Comparison of ENCODE assay signal across 12 mouse cellular contexts in genomic region chr8:3354443-3354812, GRCm38 (mm10). TPM values are rescaled to one million over a fixed set of nuclear protein-coding genes. Genes with fewer than 3 reads are reported as not detected.
DNase-seq lines count a peak whose midpoint lies in the region; ATAC-seq and TF ChIP-seq lines count a peak whose summit lies in the region.
"Had no signal": no experiment of that assay in that cellular context is flagged by ENCODE, and none has a peak within 500 bp of the region (broad histone marks: within the 10 kb centered on the region; RNA-seq: fewer than 3 reads in every experiment).

No protein-coding gene starts in this region.

- no peak for TF ChIP-seq CTCF in stomach, postnatal 0 days (IDR thresholded peaks at IDR 0.05; ENCODE audit: low read depth)

- H3K36me3 ChIP-seq in liver, embryonic 13.5 days, result no peaks in the 10 kb centered on the region
- peaks cover 7% of the 10 kb centered on the region for H3K36me3 ChIP-seq in megakaryocyte, embryonic 14.5 days (replicated peaks; ENCODE audit: low read length)
- H3K36me3 ChIP-seq in stomach, postnatal 0 days (ENCODE audit: control insufficient read depth, insufficient read depth, low read length), result no peaks in the 10 kb centered on the region
- H3K36me3 ChIP-seq: embryonic facial prominence, embryonic 13.5 days; hindbrain, embryonic 15.5 days; midbrain, embryonic 13.5 days had no signal

- H3K27me3 ChIP-seq in liver, embryonic 13.5 days, result no peaks in the 10 kb centered on the region
- no peaks in the 10 kb centered on the region for H3K27me3 ChIP-seq in megakaryocyte, embryonic 14.5 days (replicated peaks)
- H3K27me3 ChIP-seq in stomach, postnatal 0 days (ENCODE audit: control insufficient read depth, insufficient read depth, low read length), result no peaks in the 10 kb centered on the region
- H3K27me3 ChIP-seq: embryonic facial prominence, embryonic 13.5 days; midbrain, embryonic 13.5 days had no signal

- H3K9ac ChIP-seq in liver, embryonic 13.5 days, result peak overlapping the region; percentile 5; the same call in 1 of the 2 replicates
- H3K9ac ChIP-seq in stomach, postnatal 0 days (ENCODE audit: low read length), result no peak overlapping the region
- H3K9ac ChIP-seq: embryonic facial prominence, embryonic 13.5 days; hindbrain, embryonic 15.5 days; midbrain, embryonic 13.5 days had no signal

- ATAC-seq in liver, embryonic 13.5 days (ENCODE audit: low read depth), result 0 out of 2 replicates have a peak, but pooled peaks have one; percentile 24
- peak; percentile 35; the same call in 1 of the 2 replicates for ATAC-seq in stomach, postnatal 0 days (ENCODE audit: low FRiP score, low TSS enrichment)
- ATAC-seq: midbrain, embryonic 13.5 days had no signal

- WGBS in liver, embryonic 13.5 days (ENCODE audit: insufficient replicate concordance), result 15% methylated on average over 5 of the region's 5 CpGs
- WGBS in stomach, postnatal 0 days, result 44% methylated on average over 5 of the region's 5 CpGs

- DNase-seq in R1 (ENCODE audit: low read depth, low spot score), result peak; percentile 11
- no peak for DNase-seq in liver, embryonic 13.5 days
- DNase-seq in stomach, postnatal 0 days (ENCODE audit: low spot score), result peak; percentile 54
- no peak for DNase-seq in cerebellum, postnatal 25 days
- DNase-seq in left cerebral cortex, adult 9 months (ENCODE audit: low spot score in 2 of 2), result no peak
- no peak for DNase-seq in adrenal gland, postnatal 4 days (ENCODE audit: low spot score in 2 of 2)
- no peak for DNase-seq in layer of hippocampus, postnatal 36 days
- DNase-seq: layer of hippocampus, adult 9-11 months had no signal

- TF ChIP-seq EP300 in stomach, postnatal 0 days (optimal IDR thresholded peaks at IDR 0.05), result no peak

- peak overlapping the region; percentile 20 for H3K4me3 ChIP-seq in liver, embryonic 13.5 days (replicated peaks)
- peak overlapping the region; percentile 88 for H3K4me3 ChIP-seq in megakaryocyte, embryonic 14.5 days (replicated peaks)
- H3K4me3 ChIP-seq in stomach, postnatal 0 days (ENCODE audit: low read depth, low read length), result no peak overlapping the region
- H3K4me3 ChIP-seq: embryonic facial prominence, embryonic 13.5 days; hindbrain, embryonic 15.5 days; midbrain, embryonic 13.5 days had no signal

- H3K4me2 ChIP-seq in liver, embryonic 13.5 days, result peak overlapping the region; percentile 26; the same call in 1 of the 2 replicates
- H3K4me2 ChIP-seq in stomach, postnatal 0 days (replicated peaks; ENCODE audit: low read depth), result 0 out of 2 replicates have a peak overlapping the region, but pooled peaks have one; percentile 23
- H3K4me2 ChIP-seq: embryonic facial prominence, embryonic 13.5 days; hindbrain, embryonic 15.5 days; midbrain, embryonic 13.5 days had no signal

- H3K9me3 ChIP-seq in liver, embryonic 13.5 days (replicated peaks), result no peaks in the 10 kb centered on the region
- H3K9me3 ChIP-seq in megakaryocyte, embryonic 14.5 days, result no peaks in the 10 kb centered on the region
- no peaks in the 10 kb centered on the region for H3K9me3 ChIP-seq in stomach, postnatal 0 days (ENCODE audit: control insufficient read depth, low read length)
- H3K9me3 ChIP-seq: hindbrain, embryonic 15.5 days; midbrain, embryonic 13.5 days had no signal

- peaks cover 30% of the 10 kb centered on the region for H3K4me1 ChIP-seq in liver, embryonic 13.5 days (replicated peaks)
- peaks cover 58% of the 10 kb centered on the region for H3K4me1 ChIP-seq in megakaryocyte, embryonic 14.5 days
- no peaks in the 10 kb centered on the region for H3K4me1 ChIP-seq in stomach, postnatal 0 days (replicated peaks; ENCODE audit: control insufficient read depth, insufficient read depth)
- H3K4me1 ChIP-seq: embryonic facial prominence, embryonic 13.5 days; hindbrain, embryonic 15.5 days; midbrain, embryonic 13.5 days had no signal

- H3K27ac ChIP-seq in liver, embryonic 13.5 days, result peak overlapping the region; percentile 52; the same call in 1 of the 2 replicates
- H3K27ac ChIP-seq in stomach, postnatal 0 days (replicated peaks), result peak overlapping the region; percentile 81
- H3K27ac ChIP-seq: embryonic facial prominence, embryonic 13.5 days; hindbrain, embryonic 15.5 days; midbrain, embryonic 13.5 days had no signal

RNA-seq across cellular contexts. Expression of gene A430078G23Rik, which starts 1.2 kb away (rescaled TPM):
- polyA plus RNA-seq in liver, embryonic 13.5 days (2015; fragmentation: Nextera tagmentation; extraction: Ambion mirVana), result 0.53 and 0.62 TPM in 2 replicates
- 1.3 TPM in 1 of 2 replicates, not detected in the other for polyA plus RNA-seq in megakaryocyte, embryonic 14.5 days (2012; ENCODE audit: insufficient read depth, low replicate concordance)
- 0.51 and 0.63 TPM in 2 replicates for polyA plus RNA-seq in stomach, postnatal 0 days (2015; fragmentation: Nextera tagmentation; extraction: Ambion mirVana)
- under 1 TPM; 0.51 to 0.56 TPM for total RNA-seq in adrenal gland, postnatal 4 days (2021)
- total RNA-seq in layer of hippocampus, postnatal 36 days (2021), result under 1 TPM in 1 of 2 experiments, not detected in 1; 0.25 TPM
- polyA plus RNA-seq: embryonic facial prominence, embryonic 13.5 days; hindbrain, embryonic 15.5 days; midbrain, embryonic 13.5 days had no signal

RNA-seq across cellular contexts. Expression of gene Arhgef18, which starts 38.4 kb away (rescaled TPM):
- polyA plus RNA-seq in liver, embryonic 13.5 days (2015; fragmentation: Nextera tagmentation; extraction: Ambion mirVana), result 2.2 and 2.3 TPM in 2 replicates
- polyA plus RNA-seq in megakaryocyte, embryonic 14.5 days (2012; ENCODE audit: insufficient read depth, low replicate concordance), result 10.5 and 16.0 TPM in 2 replicates
- polyA plus RNA-seq in stomach, postnatal 0 days (2015; fragmentation: Nextera tagmentation; extraction: Ambion mirVana), result 5.5 TPM in 2 replicates
- total RNA-seq in adrenal gland, postnatal 4 days (2021), result 10 to 100 TPM; 45.0 to 46.8 TPM
- total RNA-seq in layer of hippocampus, postnatal 36 days (2021), result 10 to 100 TPM; 46.0 to 50.5 TPM

Comparison
In these comparisons a context has a peak if more than half of its experiments do, and no peak if none do; other contexts are left out.
1. DNase-seq: peak in R1 (single experiment) and stomach, postnatal 0 days (single experiment); none in liver, embryonic 13.5 days (single experiment), cerebellum, postnatal 25 days (0 of 2), left cerebral cortex, adult 9 months (0 of 2), adrenal gland, postnatal 4 days (0 of 2) and layer of hippocampus, postnatal 36 days (0 of 2).